Mouse (Mus musculus): ENCODE results near the gene Lhx6.

DNA sequence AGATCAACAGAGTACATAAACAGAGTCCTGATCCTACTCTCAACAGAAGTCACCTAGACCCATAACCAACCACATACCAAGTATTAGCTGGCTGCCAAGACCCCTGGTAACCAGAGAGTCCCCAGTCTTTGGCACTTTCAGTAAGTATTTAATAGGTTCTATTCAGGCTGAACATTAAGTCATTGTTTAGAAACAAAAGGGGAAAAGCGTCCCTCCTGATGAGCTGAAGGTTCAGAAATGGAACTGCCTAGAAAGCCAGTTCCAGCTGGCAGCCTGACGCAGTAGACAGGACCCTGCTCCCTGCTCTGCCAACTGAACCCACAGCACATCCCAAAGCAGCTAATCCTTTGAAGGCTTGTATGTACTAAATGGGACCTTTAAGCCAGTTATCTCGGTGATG lies 16.0 kb downstream of the Lhx6 start:
- TF ChIP-seq POLR2A (IDR thresholded peaks at IDR 0.05; ENCODE audit: borderline replicate concordance, extremely low read depth, low read depth, low read length) (no peak), CTCF (IDR thresholded peaks at IDR 0.05; ENCODE audit: insufficient read depth, low read length) (no peak)

Data from lung, adult 2 months (tissue).